Mouse (Mus musculus) neural tube, embryonic 15.5 days (tissue): ENCODE data around the gene Nos2. TPM values are rescaled to one million over a fixed set of nuclear protein-coding genes. Genes with fewer than 3 reads are reported as not detected.
A peak's percentile ranks its signal among the peaks of the same experiment; 100 is the strongest.

Source experiments
- ATAC-seq: fragments of 200-750 bp; cut with Nextera tagmentation; 2 replicates; pipeline ENCODE4 v1.8.0; 2017; ENCODE audit warnings: mild to moderate bottlenecking, moderate TSS enrichment, moderate library complexity; ENCODE audit not compliant: low FRiP score
- H3K27ac ChIP-seq: fragments of 300-500 bp; sonication (generic); replicated peaks from 2 replicates; pipeline ENCODE4 v1.5.1; 2015; ENCODE audit warnings: mild to moderate bottlenecking, inconsistent platforms
- H3K27me3 ChIP-seq: fragments of 300-500 bp; sonication (generic); replicated peaks from 2 replicates; pipeline ENCODE4 v1.6.1; 2015; ENCODE audit warnings: inconsistent platforms
- H3K36me3 ChIP-seq: fragments of 300-500 bp; sonication (generic); 2 replicates; pipeline ENCODE4 v1.6.1; 2015; ENCODE audit warnings: inconsistent platforms
- H3K4me1 ChIP-seq: fragments of 300-500 bp; sonication (generic); 2 replicates; pipeline ENCODE4 v1.6.1; 2015; ENCODE audit warnings: inconsistent platforms
- H3K4me2 ChIP-seq: fragments of 300-500 bp; sonication (generic); 2 replicates; pipeline ENCODE4 v1.6.1; 2015; ENCODE audit warnings: inconsistent platforms, mild to moderate bottlenecking, moderate library complexity
- H3K4me3 ChIP-seq: fragments of 300-500 bp; sonication (generic); replicated peaks from 2 replicates; pipeline ENCODE4 v1.5.1; 2015; ENCODE audit warnings: mild to moderate bottlenecking, inconsistent platforms
- H3K9ac ChIP-seq: fragments of 300-500 bp; sonication (generic); replicated peaks from 2 replicates; pipeline ENCODE4 v1.6.1; 2015; ENCODE audit warnings: mild to moderate bottlenecking, inconsistent platforms
- H3K9me3 ChIP-seq: fragments of 300-500 bp; sonication (generic); replicated peaks from 2 replicates; pipeline ENCODE4 v1.6.1; 2016; ENCODE audit warnings: inconsistent platforms
- WGBS: fragments of 180-500 bp; shearing (Covaris S2); methylation state at CpG from one replicate; pipeline ENCODE4 v1.1.7; 2015; ENCODE audit warnings: mixed read lengths; 5-methylcytosine and 5-hydroxymethylcytosine counted together
- polyA plus RNA-seq: library from polyadenylated mRNA; unstranded; fragments of >200 nt; fragmentation: Nextera tagmentation; extraction: Ambion mirVana; gene quantifications from 2 replicates; pipeline ENCODE4 v1.2.1, GENCODE M21; 2015

Nos2 gene
- 1.0 and 1.3 TPM in 2 replicates for polyA plus RNA-seq

- Histone ChIP-seq H3K4me3 (no peak within 1 kb of the TSS), H3K9me3 (no peaks in the 10 kb centered on the region), H3K27me3 (peaks cover 36% of the 10 kb centered on the region), H3K9ac (no peak within 1 kb of the TSS), H3K27ac (no peak within 1 kb of the TSS), H3K36me3 (no peaks in the 10 kb centered on the region), H3K4me1 (peaks cover 7% of the 10 kb centered on the region), H3K4me2 (no peak within 1 kb of the TSS)
- no peak for ATAC-seq
- WGBS: 55% methylated on average over 6 of the region's 6 CpGs
Measured at GRCm38 (mm10) chr11:78920411-78920939, at the start of gene Nos2. TSS of gene Nos2 (plus strand) at chr11:78920787.

DNA sequence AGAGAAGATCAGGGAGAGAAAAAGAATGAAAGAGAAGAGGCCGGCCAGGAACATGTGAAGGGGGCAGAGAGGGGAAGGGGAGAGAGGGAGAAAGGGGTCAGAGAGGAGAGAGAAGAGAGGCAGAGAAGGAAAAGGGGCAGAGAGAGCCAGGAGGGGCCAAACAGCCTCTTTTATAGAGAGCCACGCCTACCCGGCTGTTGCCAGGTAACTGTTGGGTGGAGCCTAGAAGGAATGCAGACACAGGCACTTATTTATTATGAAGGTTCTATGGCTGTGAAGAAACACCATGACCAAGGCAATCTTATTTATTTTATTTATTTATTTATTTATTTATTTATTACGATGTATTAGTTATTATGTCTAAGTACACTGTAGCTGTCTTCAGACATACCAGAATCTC, 49.7 kb upstream of the Nos2 start:
- no peaks in the 10 kb centered on the region for H3K27me3 ChIP-seq
- H3K36me3 ChIP-seq: no peaks in the 10 kb centered on the region
- no peaks in the 10 kb centered on the region for H3K4me1 ChIP-seq
- no peak overlapping the region for H3K4me3 ChIP-seq
- 80% methylated on average over 4 of the region's 4 CpGs for WGBS
- no peak overlapping the region for H3K9ac ChIP-seq
- no peak overlapping the region for H3K27ac ChIP-seq
- H3K9me3 ChIP-seq: no peaks in the 10 kb centered on the region
- no peak overlapping the region for H3K4me2 ChIP-seq
- ATAC-seq: no peak

- no peaks in the 10 kb centered on the region for H3K27me3 ChIP-seq
- H3K27ac ChIP-seq: no peak overlapping the region
- no peak overlapping the region for H3K9ac ChIP-seq
- H3K9me3 ChIP-seq: no peaks in the 10 kb centered on the region
- no peak overlapping the region for H3K4me2 ChIP-seq
- H3K4me3 ChIP-seq: no peak overlapping the region
- no peak for ATAC-seq
- H3K36me3 ChIP-seq: no peaks in the 10 kb centered on the region
- WGBS: 79% methylated on average over 2 of the region's 2 CpGs
- no peaks in the 10 kb centered on the region for H3K4me1 ChIP-seq
Measured at GRCm38 (mm10) chr11:78872782-78873181, 47.8 kb upstream of the Nos2 start.

DNA sequence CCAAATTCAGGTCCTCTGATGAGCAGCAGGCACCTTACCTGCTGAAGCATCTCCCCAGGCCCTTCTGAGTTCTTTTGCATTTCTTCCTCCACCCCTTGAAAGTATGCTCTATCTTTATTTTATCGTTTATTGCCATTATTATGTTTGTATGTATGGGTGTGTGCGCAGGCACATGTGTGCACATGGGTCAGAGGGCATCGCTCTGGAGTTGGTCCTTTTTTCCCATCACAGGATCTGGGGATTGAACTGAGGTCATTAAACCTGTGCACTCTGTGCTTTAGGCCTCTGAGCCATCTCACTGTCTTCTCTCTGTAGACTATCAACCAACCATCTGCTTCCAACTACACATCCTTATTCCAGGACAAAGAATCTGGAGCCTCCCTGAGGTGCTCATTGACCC, 40.9 kb upstream of the Nos2 start:
- H3K27me3 ChIP-seq: no peaks in the 10 kb centered on the region
- H3K4me1 ChIP-seq: no peaks in the 10 kb centered on the region
- H3K4me2 ChIP-seq: no peak overlapping the region
- no peak overlapping the region for H3K27ac ChIP-seq
- no peak overlapping the region for H3K9ac ChIP-seq
- 90% methylated on average over 3 of the region's 3 CpGs for WGBS
- H3K4me3 ChIP-seq: no peak overlapping the region
- no peaks in the 10 kb centered on the region for H3K36me3 ChIP-seq
- ATAC-seq: no peak
- H3K9me3 ChIP-seq: no peaks in the 10 kb centered on the region

DNA sequence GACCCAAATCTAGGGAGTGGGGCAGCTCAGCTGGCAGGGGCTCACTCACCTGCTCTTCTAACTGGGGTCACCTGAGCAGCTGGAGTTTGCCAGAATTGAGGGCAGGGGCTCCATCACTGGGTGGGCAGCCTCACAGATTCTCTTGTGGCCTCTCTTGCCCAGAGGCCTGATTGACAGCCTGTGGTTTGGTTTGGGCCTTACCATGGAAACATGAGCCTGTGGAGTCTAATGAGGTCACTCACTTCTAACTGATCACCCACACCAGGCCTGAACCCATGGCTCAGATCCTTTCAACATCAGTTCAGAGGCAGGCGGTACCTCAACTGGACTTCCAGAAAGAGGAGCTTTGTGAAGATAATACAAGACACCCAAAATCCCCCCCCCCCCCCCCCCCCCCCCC, 33.9 kb upstream of the Nos2 start:
- WGBS: 68% methylated on average over 1 of the region's 1 CpGs
- no peaks in the 10 kb centered on the region for H3K9me3 ChIP-seq
- H3K9ac ChIP-seq: no peak overlapping the region
- no peak for ATAC-seq
- H3K36me3 ChIP-seq: no peaks in the 10 kb centered on the region
- H3K27me3 ChIP-seq: no peaks in the 10 kb centered on the region
- no peak overlapping the region for H3K4me3 ChIP-seq
- H3K4me2 ChIP-seq: no peak overlapping the region
- H3K27ac ChIP-seq: peak overlapping the region; percentile 80
- H3K4me1 ChIP-seq: peaks cover 15% of the 10 kb centered on the region

GRCm38 (mm10) chr11:78887102-78887971, 33.2 kb upstream of the Nos2 start:
- peak; percentile 81; the same call in 1 of the 2 replicates for ATAC-seq
- Histone ChIP-seq H3K4me2 (peak overlapping the region; percentile 9; the same call in 1 of the 2 replicates), H3K9ac (no peak overlapping the region), H3K27me3 (no peaks in the 10 kb centered on the region), H3K27ac (peak overlapping the region; percentile 80), H3K9me3 (no peaks in the 10 kb centered on the region), H3K36me3 (no peaks in the 10 kb centered on the region), H3K4me3 (no peak overlapping the region), H3K4me1 (peaks cover 15% of the 10 kb centered on the region)
- 26% methylated on average over 9 of the region's 9 CpGs for WGBS

DNA sequence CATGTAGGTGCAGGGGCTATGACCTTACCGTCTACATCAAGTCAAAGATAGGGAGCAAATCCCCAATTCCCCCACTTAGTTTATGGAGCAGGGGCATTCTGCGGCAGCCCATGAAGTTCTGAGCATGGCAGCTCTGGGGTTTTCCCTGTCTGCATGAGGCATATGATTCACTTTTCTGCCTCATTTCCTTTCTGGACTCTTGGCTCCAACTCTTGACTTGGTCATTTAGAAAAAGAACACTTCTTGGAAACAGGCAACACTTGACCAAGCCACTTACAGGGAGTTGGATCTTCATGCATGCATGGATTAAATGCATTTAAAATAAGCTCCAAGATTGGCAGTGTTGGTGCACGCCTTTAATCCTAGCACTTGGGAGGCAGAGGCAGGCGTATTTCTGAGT, 31.4 kb upstream of the Nos2 start:
- Histone ChIP-seq H3K36me3 (no peaks in the 10 kb centered on the region), H3K27ac (no peak overlapping the region), H3K9me3 (no peaks in the 10 kb centered on the region), H3K27me3 (no peaks in the 10 kb centered on the region), H3K9ac (no peak overlapping the region), H3K4me1 (peaks cover 15% of the 10 kb centered on the region), H3K4me3 (no peak overlapping the region), H3K4me2 (no peak overlapping the region)
- no peak for ATAC-seq
- 95% methylated on average over 4 of the region's 4 CpGs for WGBS

DNA sequence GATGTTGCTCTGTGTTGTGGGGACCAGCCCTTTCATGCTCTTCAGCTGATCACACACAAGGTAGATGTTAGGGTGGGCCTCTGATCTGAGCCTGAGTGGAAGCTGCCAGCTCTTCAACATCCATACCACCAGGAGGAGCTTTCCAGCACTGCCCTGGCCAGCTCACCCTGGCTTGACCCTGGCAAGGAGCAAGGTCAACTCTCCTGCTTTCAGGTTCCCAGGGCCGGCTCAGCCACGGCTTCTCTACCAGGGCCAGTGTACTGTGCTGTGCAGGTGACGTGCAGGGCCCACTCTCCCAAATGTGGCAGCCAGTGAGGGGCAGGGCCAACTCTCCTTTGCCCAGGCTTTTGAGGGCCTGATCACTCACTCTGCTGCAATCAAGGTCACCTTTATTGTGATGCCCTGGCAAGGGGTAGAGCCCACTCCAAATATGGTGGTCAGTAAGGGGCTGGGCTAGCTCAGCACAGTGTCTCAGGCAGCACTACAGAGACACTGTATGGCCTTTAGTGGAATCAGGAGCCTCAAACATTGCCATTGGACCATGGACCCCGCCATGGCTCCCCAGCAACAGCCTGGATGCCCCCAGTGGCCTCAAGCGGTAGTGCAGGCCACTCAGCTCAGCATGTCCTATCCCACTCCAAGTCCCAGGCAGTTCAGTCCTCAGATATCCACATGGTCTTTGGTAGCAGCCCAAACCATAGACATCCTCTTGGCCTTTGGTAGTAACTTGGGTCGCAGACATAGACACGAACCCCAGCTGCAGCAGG, 24.0 kb upstream of the Nos2 start:
- no peak overlapping the region for H3K4me3 ChIP-seq
- H3K27me3 ChIP-seq: no peaks in the 10 kb centered on the region
- ATAC-seq: no peak

DNA sequence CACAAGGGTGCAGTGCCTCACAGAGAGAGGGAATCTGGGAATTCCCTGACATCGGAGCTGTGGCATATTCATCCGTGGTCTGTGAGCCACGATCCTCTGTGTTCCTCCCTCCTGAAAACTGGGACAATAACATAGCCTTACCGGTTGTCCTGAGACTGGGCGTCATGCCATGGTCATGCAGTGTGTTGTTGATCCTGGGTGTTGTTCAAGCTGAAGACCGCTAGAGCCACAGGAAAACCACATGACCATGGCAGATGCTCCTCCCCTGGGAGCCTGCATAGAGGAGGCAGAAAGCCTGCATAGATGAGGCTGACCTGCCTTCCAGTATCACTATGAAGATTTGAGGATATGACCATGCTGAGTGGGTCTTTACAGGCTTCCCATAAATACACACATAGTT, 5.1 kb upstream of the Nos2 start:
- Histone ChIP-seq H3K9me3 (no peaks in the 10 kb centered on the region), H3K4me2 (no peak overlapping the region), H3K4me1 (no peaks in the 10 kb centered on the region), H3K36me3 (no peaks in the 10 kb centered on the region), H3K27ac (no peak overlapping the region), H3K9ac (no peak overlapping the region), H3K4me3 (no peak overlapping the region), H3K27me3 (peaks cover 3% of the 10 kb centered on the region)
- 80% methylated on average over 6 of the region's 6 CpGs for WGBS
- ATAC-seq: no peak

More for the DNA sequence above, 24.0 kb upstream of the Nos2 start:
- no peak overlapping the region for H3K27ac ChIP-seq
- H3K36me3 ChIP-seq: no peaks in the 10 kb centered on the region
- H3K4me2 ChIP-seq: no peak overlapping the region
- no peaks in the 10 kb centered on the region for H3K4me1 ChIP-seq
- no peaks in the 10 kb centered on the region for H3K9me3 ChIP-seq
- no peak overlapping the region for H3K9ac ChIP-seq
- WGBS: 76% methylated on average over 7 of the region's 7 CpGs

DNA sequence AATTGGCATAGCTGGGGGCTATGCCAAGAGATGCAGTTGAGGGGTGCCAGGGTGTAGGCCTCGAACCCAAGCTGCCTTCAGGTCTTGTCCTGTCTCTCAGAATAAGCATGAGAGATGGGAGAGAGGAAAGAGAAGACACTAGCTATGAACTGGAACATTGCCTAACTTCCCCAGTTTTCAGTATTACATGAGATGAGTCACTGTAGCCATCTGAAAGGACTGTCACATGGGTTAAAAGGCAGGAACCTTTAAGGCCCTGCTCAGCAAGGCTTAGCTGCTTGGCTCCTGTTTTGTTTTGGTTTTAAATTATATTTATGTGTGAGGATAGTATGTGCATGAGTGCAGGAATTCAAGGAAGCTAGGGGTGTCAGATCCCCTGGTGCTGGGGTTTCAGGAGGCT, 4.2 kb upstream of the Nos2 start:
- Histone ChIP-seq H3K9me3 (no peaks in the 10 kb centered on the region), H3K4me2 (no peak overlapping the region), H3K36me3 (no peaks in the 10 kb centered on the region), H3K9ac (no peak overlapping the region), H3K27ac (no peak overlapping the region), H3K27me3 (peaks cover 5% of the 10 kb centered on the region), H3K4me1 (no peaks in the 10 kb centered on the region), H3K4me3 (no peak overlapping the region)
- ATAC-seq: no peak
- WGBS: 73% methylated on average over 1 of the region's 1 CpGs

DNA sequence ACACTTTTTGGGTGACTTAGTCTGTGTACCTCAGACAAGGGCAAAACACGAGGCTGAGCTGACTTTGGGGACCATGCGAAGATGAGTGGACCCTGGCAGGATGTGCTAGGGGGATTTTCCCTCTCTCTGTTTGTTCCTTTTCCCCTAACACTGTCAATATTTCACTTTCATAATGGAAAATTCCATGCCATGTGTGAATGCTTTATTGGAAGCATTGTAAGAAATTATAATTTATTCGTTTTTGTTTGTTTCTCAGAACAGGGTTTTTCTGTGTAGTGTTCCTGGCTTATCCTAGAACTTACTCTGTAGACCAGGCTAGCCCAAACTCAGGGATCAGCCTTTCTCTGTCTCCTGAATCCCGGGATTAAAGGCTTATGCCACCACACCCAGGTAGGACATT, 842 bp upstream of the Nos2 start:
- 79% methylated on average over 4 of the region's 4 CpGs for WGBS
- no peak for ATAC-seq

More for the DNA sequence above, 842 bp upstream of the Nos2 start:
- no peak overlapping the region for H3K9ac ChIP-seq
- H3K9me3 ChIP-seq: no peaks in the 10 kb centered on the region
- no peak overlapping the region for H3K27ac ChIP-seq
- no peak overlapping the region for H3K4me2 ChIP-seq
- H3K36me3 ChIP-seq: no peaks in the 10 kb centered on the region
- H3K27me3 ChIP-seq: peaks cover 28% of the 10 kb centered on the region
- H3K4me1 ChIP-seq: peaks cover 2% of the 10 kb centered on the region
- no peak overlapping the region for H3K4me3 ChIP-seq
